Mouse (Mus musculus) liver, embryonic 16.5 days (tissue): ENCODE results near the gene Usp32. TPM values are rescaled to one million over a fixed set of nuclear protein-coding genes. Genes with fewer than 3 reads are reported as not detected.

ENCODE experiments used
- ATAC-seq: fragments of 200-750 bp; cut with Nextera tagmentation; 2 replicates; pipeline ENCODE4 v1.8.0; 2017; ENCODE audit warnings: low read depth, mild to moderate bottlenecking, moderate number of reproducible peaks, moderate library complexity
- H3K27ac ChIP-seq: fragments of 300-500 bp; sonication (generic); 2 replicates; pipeline ENCODE4 v1.5.1; 2014; ENCODE audit warnings: mild to moderate bottlenecking, low read length
- H3K27me3 ChIP-seq: fragments of 300-500 bp; sonication (generic); 2 replicates; pipeline ENCODE4 v1.6.1; 2014; ENCODE audit warnings: low read depth, low read length, mixed read lengths; ENCODE audit not compliant: control insufficient read depth, insufficient read depth
- H3K36me3 ChIP-seq: fragments of 300-500 bp; sonication (generic); 2 replicates; pipeline ENCODE4 v1.6.1; 2014; ENCODE audit warnings: mild to moderate bottlenecking; ENCODE audit not compliant: control insufficient read depth, insufficient read depth
- H3K4me1 ChIP-seq: fragments of 300-500 bp; sonication (generic); 2 replicates; pipeline ENCODE4 v1.6.1; 2014; ENCODE audit warnings: low read depth, low read length, mixed read lengths; ENCODE audit not compliant: control insufficient read depth
- H3K4me2 ChIP-seq: fragments of 300-500 bp; sonication (generic); 2 replicates; pipeline ENCODE4 v1.6.1; 2014; ENCODE audit warnings: low read depth, low read length, mixed read lengths
- H3K4me3 ChIP-seq: fragments of 300-500 bp; sonication (generic); 2 replicates; pipeline ENCODE4 v1.5.1; 2014; ENCODE audit warnings: low read depth, mild to moderate bottlenecking, low read length
- H3K9ac ChIP-seq: fragments of 300-500 bp; sonication (generic); 2 replicates; pipeline ENCODE4 v1.6.1; 2014; ENCODE audit warnings: low read depth, low read length
- H3K9me3 ChIP-seq: fragments of 300-500 bp; sonication (generic); replicated peaks from 2 replicates; pipeline ENCODE4 v1.6.1; 2016; ENCODE audit warnings: low read length; ENCODE audit not compliant: control insufficient read depth
- WGBS: fragments of 180-500 bp; shearing (Covaris S2); extraction: QIAGEN DNeasy Blood & Tissue Kit; methylation state at CpG from one replicate; pipeline ENCODE4 v1.1.7; 2014; ENCODE audit not compliant: insufficient replicate concordance; 5-methylcytosine and 5-hydroxymethylcytosine counted together
- polyA plus RNA-seq: library from polyadenylated mRNA; unstranded; fragments of >200 nt; fragmentation: Nextera tagmentation; extraction: Ambion mirVana; gene quantifications from 2 replicates; pipeline ENCODE4 v1.2.1, GENCODE M21; 2015

Usp32 gene
- polyA plus RNA-seq, 1 experiment from 2014 or later: 11.4 TPM

DNA sequence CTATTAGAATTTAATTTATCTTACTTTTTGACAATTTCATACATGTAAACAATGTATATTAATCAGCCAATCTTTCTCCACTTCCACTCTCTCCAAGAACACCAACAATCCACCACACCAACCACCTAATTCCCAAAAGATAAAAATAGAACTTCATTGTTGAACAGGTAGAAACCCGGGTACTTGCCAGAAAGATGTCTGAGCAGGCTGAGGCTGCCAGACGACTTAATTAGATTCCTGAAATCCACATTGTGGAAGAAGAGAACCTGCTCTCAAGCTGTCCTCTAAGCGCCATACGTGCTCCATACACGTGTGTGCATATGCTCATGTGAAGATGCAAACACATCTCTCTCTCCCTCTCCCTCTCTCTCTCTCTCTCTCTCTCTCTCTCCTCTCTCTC, 83.1 kb downstream of the Usp32 start:
- 86% methylated on average over 5 of the region's 5 CpGs for WGBS
- Histone ChIP-seq H3K9me3 (no peaks in the 10 kb centered on the region), H3K4me2 (no peak overlapping the region), H3K4me3 (no peak overlapping the region), H3K9ac (no peak overlapping the region), H3K36me3 (peaks cover 26% of the 10 kb centered on the region), H3K27me3 (no peaks in the 10 kb centered on the region), H3K4me1 (no peaks in the 10 kb centered on the region; the same call in 1 of the 2 replicates), H3K27ac (no peak overlapping the region)
- no peak for ATAC-seq

DNA sequence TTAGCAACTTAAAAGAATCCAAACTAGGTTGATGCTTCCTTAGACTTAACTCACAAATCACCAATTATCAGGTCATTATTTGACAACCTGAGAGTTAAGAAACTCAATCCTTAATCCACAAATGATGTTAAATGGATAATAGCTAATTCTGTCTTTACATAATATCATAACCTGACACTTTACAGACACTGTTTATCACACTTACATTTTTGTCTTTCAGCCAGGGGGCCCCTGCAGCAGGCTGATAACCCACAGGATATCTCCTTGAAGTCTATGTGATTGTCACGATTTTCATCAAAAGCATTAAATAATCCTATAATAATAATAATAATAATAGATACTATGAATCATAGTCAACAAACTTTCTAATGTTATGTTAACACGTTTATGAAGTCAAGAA, 84.4 kb downstream of the Usp32 start:
- Histone ChIP-seq H3K9me3 (no peaks in the 10 kb centered on the region), H3K4me1 (no peaks in the 10 kb centered on the region; the same call in 1 of the 2 replicates), H3K36me3 (peaks cover 33% of the 10 kb centered on the region), H3K27me3 (no peaks in the 10 kb centered on the region), H3K27ac (no peak overlapping the region), H3K9ac (no peak overlapping the region), H3K4me3 (no peak overlapping the region), H3K4me2 (no peak overlapping the region)
- WGBS: 60% methylated on average over 2 of the region's 2 CpGs
- ATAC-seq: no peak

DNA sequence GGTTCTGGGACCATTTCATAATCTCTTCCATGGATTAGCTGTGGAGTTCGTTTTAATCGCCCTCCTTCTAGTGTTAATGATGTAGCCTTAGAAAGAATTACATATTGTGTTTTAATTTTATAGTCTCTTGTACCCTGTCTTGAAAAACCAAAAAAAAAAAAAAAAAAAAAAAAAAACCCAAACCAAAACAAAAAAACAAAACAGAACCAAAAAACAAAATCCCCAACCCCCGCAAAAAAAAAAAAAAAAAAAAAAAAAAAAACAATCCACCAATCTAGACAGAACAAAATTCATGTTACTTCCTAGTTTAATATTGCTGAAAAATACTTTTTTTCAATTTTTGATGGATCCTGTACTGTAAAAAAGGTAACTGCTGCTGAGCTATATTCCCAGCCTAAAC, 100.7 kb downstream of the Usp32 start:
- Histone ChIP-seq H3K4me2 (no peak overlapping the region), H3K9ac (no peak overlapping the region), H3K9me3 (no peaks in the 10 kb centered on the region), H3K4me1 (no peaks in the 10 kb centered on the region), H3K27ac (no peak overlapping the region), H3K4me3 (no peak overlapping the region), H3K27me3 (no peaks in the 10 kb centered on the region), H3K36me3 (peaks cover 44% of the 10 kb centered on the region)
- 89% methylated on average over 3 of the region's 3 CpGs for WGBS
- ATAC-seq: no peak

DNA sequence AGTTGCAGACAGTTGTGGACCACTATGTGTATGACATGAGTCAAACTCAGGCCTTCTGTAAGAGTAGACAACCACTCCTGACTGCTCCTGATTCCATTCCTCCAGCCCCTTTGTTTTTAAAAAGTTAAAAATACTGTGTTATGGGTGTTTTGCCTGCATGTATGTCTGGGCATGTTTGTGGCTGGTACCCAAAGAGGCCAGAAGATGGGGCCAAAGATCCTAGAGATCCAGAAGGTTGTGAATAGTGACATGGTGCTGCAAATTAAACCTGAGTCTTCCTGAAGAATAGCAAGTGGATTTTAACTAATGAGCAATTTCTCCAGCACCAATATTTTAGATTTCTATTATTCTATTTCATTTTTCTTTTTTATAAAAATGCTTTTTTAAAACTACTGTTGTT, 126.8 kb downstream of the Usp32 start:
- Histone ChIP-seq H3K36me3 (peaks cover 50% of the 10 kb centered on the region), H3K4me1 (no peaks in the 10 kb centered on the region), H3K4me3 (no peak overlapping the region), H3K27me3 (no peaks in the 10 kb centered on the region), H3K9ac (no peak overlapping the region), H3K4me2 (no peak overlapping the region), H3K9me3 (no peaks in the 10 kb centered on the region), H3K27ac (no peak overlapping the region)
- no peak for ATAC-seq

DNA sequence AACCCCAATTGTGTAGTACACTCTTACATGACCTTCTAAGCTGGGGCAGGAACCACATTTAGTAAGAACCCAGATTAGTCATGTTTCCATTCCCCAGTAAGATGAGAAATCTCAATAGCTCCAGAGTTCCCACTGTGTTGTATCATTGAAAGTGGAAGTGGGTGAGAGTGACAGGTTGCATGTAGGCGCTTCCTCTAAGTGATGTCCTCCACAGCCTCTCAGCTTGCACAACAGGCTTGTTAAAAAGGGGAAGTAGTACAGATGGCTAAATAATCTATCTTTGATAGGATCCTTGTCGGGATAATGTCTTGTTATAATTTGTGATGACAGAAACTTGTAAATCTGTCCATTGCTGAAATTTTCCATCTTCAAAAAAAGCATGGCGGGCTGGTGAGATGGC, 136.4 kb downstream of the Usp32 start:
- Histone ChIP-seq H3K27me3 (no peaks in the 10 kb centered on the region), H3K4me2 (no peak overlapping the region), H3K36me3 (peaks cover 50% of the 10 kb centered on the region), H3K27ac (no peak overlapping the region), H3K9ac (no peak overlapping the region), H3K4me3 (no peak overlapping the region), H3K4me1 (no peaks in the 10 kb centered on the region), H3K9me3 (no peaks in the 10 kb centered on the region)
- WGBS: 56% methylated on average over 3 of the region's 3 CpGs
- no peak for ATAC-seq

DNA sequence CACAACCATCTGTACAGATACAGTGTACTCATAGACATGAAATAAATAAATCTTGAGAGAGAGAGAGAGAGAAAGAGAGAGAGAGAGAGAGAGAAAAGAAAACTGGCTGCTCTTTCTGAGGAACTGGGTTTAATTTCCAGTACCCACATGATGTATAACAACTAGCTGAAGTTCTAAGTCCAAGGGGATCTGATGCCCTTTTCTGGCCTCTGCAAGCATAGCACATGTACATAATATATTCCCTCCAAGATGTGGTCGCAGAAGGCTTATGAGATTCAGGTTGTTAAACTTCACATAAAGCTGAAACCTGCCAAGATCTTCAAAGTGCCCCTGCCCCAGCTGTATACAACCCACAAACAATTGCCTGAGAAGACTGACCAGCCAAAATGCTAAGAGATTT, 144.7 kb downstream of the Usp32 start:
- Histone ChIP-seq H3K9me3 (no peaks in the 10 kb centered on the region), H3K36me3 (peaks cover 48% of the 10 kb centered on the region), H3K9ac (no peak overlapping the region), H3K27me3 (no peaks in the 10 kb centered on the region), H3K4me2 (no peak overlapping the region), H3K4me1 (no peaks in the 10 kb centered on the region), H3K4me3 (no peak overlapping the region), H3K27ac (no peak overlapping the region)
- WGBS: 94% methylated on average over 1 of the region's 1 CpGs
- ATAC-seq: no peak

DNA sequence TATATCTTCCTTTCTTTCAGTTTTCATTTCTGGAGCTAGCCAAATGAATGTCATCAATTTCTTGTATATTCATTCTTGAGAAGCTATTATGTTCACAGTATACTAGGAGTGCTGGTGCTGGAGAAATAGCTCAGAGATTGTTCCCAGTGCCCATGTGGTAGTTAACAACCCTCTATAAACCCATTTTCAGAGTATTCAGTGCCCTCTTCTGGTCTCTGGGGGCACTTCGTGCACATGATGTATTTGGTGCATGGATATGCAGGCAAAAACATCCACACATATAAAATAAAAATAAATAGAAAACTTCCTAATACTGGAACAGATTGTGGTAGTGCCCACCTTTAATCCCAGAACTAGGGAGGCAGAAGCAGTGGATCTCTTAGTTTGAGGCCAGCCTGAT, 147.0 kb downstream of the Usp32 start:
- no peaks in the 10 kb centered on the region for H3K27me3 ChIP-seq
- H3K4me1 ChIP-seq: no peaks in the 10 kb centered on the region
- WGBS: 83% methylated on average over 1 of the region's 1 CpGs
- H3K4me2 ChIP-seq: no peak overlapping the region
- H3K36me3 ChIP-seq: peaks cover 57% of the 10 kb centered on the region
- ATAC-seq: no peak
- H3K4me3 ChIP-seq: no peak overlapping the region
- no peak overlapping the region for H3K27ac ChIP-seq
- H3K9ac ChIP-seq: no peak overlapping the region
- H3K9me3 ChIP-seq: no peaks in the 10 kb centered on the region

DNA sequence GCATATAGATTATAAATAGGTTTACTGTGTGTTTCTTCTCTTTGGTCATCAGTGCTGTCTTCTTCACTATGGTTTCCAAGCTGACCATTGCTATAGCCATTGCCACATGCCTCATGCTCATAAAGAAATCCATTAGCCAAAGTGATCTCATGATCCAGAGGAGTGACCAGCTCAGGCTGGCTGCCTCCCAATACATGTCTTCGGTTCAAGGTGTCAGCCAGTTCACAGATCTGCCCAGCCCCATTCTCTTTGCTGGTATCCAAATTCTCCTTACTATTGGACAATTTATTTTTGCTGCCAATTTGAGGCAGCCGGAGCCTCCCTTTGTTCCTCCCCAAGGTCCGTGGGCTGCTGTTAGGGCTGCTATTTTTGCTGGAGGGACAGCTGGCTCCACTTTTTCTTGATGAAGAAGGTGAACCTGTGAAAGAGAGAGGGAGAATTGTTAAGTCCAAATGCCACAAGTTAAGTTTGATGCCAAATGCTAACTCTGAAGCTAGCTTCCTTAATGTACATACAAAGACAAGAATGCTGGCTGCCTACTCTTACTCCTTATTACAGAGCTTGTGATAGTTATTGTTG, 151.5 kb downstream of the Usp32 start:
- H3K27me3 ChIP-seq: no peaks in the 10 kb centered on the region
- peaks cover 65% of the 10 kb centered on the region for H3K36me3 ChIP-seq
- no peaks in the 10 kb centered on the region for H3K9me3 ChIP-seq
- H3K4me1 ChIP-seq: no peaks in the 10 kb centered on the region
- no peak overlapping the region for H3K4me2 ChIP-seq
- H3K27ac ChIP-seq: no peak overlapping the region
- 90% methylated on average over 3 of the region's 3 CpGs for WGBS
- no peak overlapping the region for H3K9ac ChIP-seq
- ATAC-seq: no peak
- no peak overlapping the region for H3K4me3 ChIP-seq

DNA sequence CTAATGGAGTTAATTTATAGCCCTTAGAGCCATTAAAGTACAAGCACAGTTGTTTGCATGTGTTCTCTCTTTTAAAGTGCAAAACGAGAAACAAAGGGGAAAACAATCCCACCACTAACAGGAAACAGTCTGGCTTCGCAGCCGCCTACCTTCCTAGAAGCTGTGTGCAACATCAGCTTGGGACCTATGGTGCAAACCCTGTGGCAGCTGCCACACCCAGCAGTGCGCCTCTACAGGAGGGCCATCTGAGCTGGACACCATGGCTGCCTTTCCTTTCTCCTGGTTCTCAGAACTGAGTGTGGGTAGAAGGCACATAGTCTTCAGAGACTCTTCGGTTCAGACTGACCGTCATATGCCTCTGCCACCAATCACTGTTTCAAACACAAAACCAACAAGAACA, 154.5 kb downstream of the Usp32 start:
- H3K4me1 ChIP-seq: no peaks in the 10 kb centered on the region
- no peaks in the 10 kb centered on the region for H3K9me3 ChIP-seq
- H3K36me3 ChIP-seq: peaks cover 51% of the 10 kb centered on the region
- no peak overlapping the region for H3K4me3 ChIP-seq
- 78% methylated on average over 6 of the region's 6 CpGs for WGBS
- ATAC-seq: no peak
- no peaks in the 10 kb centered on the region for H3K27me3 ChIP-seq
- H3K27ac ChIP-seq: no peak overlapping the region
- H3K4me2 ChIP-seq: no peak overlapping the region
- no peak overlapping the region for H3K9ac ChIP-seq
